Mouse (Mus musculus) heart, embryonic 13.5 days (tissue): Measurements from ENCODE around the gene Pacrg. TPM values are rescaled to one million over a fixed set of nuclear protein-coding genes. Genes with fewer than 3 reads are reported as not detected.

Experiments used
- ATAC-seq: fragments of 200-750 bp; cut with Nextera tagmentation; 2 replicates; pipeline ENCODE4 v1.8.0; 2017; ENCODE audit warnings: moderate TSS enrichment; ENCODE audit not compliant: insufficient number of reproducible peaks, low FRiP score, low TSS enrichment; ENCODE audit errors: extremely low read depth
- H3K27ac ChIP-seq: fragments of 300-500 bp; sonication (generic); replicated peaks from 2 replicates; pipeline ENCODE4 v1.5.1; 2015; ENCODE audit warnings: moderate library complexity, mild to moderate bottlenecking, inconsistent platforms
- H3K27me3 ChIP-seq: fragments of 300-500 bp; sonication (generic); replicated peaks from 2 replicates; pipeline ENCODE4 v1.6.1; 2015; ENCODE audit warnings: mild to moderate bottlenecking, inconsistent platforms
- H3K36me3 ChIP-seq: fragments of 300-500 bp; sonication (generic); 2 replicates; pipeline ENCODE4 v1.6.1; 2015; ENCODE audit warnings: mild to moderate bottlenecking, inconsistent platforms
- H3K4me1 ChIP-seq: fragments of 300-500 bp; sonication (generic); 2 replicates; pipeline ENCODE4 v1.6.1; 2015; ENCODE audit warnings: inconsistent platforms
- H3K4me2 ChIP-seq: fragments of 300-500 bp; sonication (generic); 2 replicates; pipeline ENCODE4 v1.6.1; 2015; ENCODE audit warnings: inconsistent platforms, mild to moderate bottlenecking, moderate library complexity
- H3K4me3 ChIP-seq: fragments of 300-500 bp; sonication (generic); 2 replicates; pipeline ENCODE4 v1.5.1; 2015; ENCODE audit warnings: moderate library complexity, mild to moderate bottlenecking, inconsistent platforms
- H3K9ac ChIP-seq: fragments of 300-500 bp; sonication (generic); 2 replicates; pipeline ENCODE4 v1.6.1; 2015; ENCODE audit warnings: inconsistent platforms, mild to moderate bottlenecking, moderate library complexity
- H3K9me3 ChIP-seq: fragments of 300-500 bp; sonication (generic); 2 replicates; pipeline ENCODE4 v1.6.1; 2016; ENCODE audit warnings: inconsistent platforms
- WGBS: fragments of 180-500 bp; shearing (Covaris S2); methylation state at CpG from one replicate; pipeline ENCODE4 v1.1.7; 2015; ENCODE audit warnings: mixed read lengths; 5-methylcytosine and 5-hydroxymethylcytosine counted together
- polyA plus RNA-seq: library from polyadenylated mRNA; unstranded; fragments of >200 nt; fragmentation: Nextera tagmentation; extraction: Ambion mirVana; gene quantifications from 2 replicates; pipeline ENCODE4 v1.2.1, GENCODE M21; 2015

Pacrg gene
- polyA plus RNA-seq, 1 experiment from 2014 or later: 0.64 TPM

DNA sequence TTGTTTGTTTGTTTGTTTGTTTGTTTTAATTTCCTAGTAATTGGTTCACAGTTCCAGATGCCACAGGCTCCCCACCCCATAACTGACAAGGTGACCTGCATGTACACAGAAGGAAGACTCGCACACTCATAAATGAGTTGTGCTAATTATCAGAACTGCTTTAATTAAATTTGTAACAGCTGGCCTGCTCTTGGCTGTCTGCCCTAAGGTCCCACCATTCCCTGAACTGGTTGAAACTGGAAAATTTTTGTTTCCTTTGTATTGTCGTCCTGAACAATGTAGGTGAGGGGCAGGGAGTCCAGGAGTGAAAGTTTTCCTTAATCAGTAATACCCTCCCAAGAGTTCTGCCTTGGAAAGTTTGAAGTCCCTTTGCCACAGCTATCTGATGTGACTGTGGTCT, 219.5 kb downstream of the Pacrg start:
- H3K9ac ChIP-seq: no peak overlapping the region
- no peak overlapping the region for H3K4me3 ChIP-seq
- no peak for ATAC-seq
- H3K9me3 ChIP-seq: no peaks in the 10 kb centered on the region
- no peaks in the 10 kb centered on the region for H3K36me3 ChIP-seq
- H3K4me2 ChIP-seq: no peak overlapping the region
- H3K27ac ChIP-seq: no peak overlapping the region
- H3K4me1 ChIP-seq: peaks cover 18% of the 10 kb centered on the region
- 55% methylated on average over 2 of the region's 2 CpGs for WGBS
- no peaks in the 10 kb centered on the region for H3K27me3 ChIP-seq

DNA sequence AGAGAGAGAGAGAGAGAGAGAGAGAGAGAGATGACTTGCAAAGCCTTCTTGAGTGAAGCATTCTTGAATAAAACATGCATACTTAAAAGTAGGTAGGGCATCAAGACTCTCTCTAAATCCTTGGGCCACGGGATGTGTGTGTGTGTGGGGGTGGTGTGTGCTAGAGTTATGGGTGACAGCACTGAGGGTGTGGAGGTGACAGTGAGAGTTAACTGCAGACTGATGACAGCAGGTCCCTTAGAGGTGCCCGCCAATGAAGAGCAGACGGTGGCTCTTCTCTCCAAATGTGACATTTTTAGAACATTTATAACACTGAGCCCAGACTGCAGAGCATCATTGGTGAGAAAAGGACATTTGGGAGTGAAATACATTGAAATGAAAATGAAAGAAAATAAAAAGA, 220.2 kb downstream of the Pacrg start:
- Histone ChIP-seq H3K27ac (no peak overlapping the region), H3K4me2 (no peak overlapping the region), H3K9me3 (no peaks in the 10 kb centered on the region), H3K36me3 (no peaks in the 10 kb centered on the region), H3K9ac (no peak overlapping the region), H3K4me3 (no peak overlapping the region), H3K4me1 (peaks cover 18% of the 10 kb centered on the region), H3K27me3 (no peaks in the 10 kb centered on the region)
- no peak for ATAC-seq
- WGBS: 34% methylated on average over 3 of the region's 3 CpGs

DNA sequence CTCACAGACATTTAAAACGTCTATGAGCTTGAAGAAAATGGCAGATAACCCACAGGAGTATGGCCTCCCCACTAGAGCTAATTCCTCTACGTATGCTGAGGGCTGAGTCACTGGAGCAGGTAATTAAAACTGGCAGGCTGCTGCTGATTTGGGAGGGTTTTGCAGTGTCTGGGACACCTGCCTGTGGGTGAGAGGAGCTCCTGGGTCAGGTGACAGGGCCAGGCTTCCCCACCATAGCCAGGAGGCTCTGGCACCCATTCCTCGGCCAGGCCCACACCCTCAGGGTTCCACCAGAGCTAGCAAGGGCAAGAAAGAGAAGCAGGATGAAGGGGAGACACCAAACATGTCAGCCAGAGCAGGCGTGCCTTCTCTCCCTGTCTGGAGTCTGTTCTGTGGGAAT, 222.5 kb downstream of the Pacrg start:
- Histone ChIP-seq H3K4me3 (no peak overlapping the region), H3K4me2 (no peak overlapping the region), H3K27me3 (no peaks in the 10 kb centered on the region), H3K4me1 (peaks cover 18% of the 10 kb centered on the region), H3K27ac (no peak overlapping the region), H3K9ac (no peak overlapping the region), H3K36me3 (no peaks in the 10 kb centered on the region), H3K9me3 (no peaks in the 10 kb centered on the region)
- 69% methylated on average over 4 of the region's 4 CpGs for WGBS
- no peak for ATAC-seq

DNA sequence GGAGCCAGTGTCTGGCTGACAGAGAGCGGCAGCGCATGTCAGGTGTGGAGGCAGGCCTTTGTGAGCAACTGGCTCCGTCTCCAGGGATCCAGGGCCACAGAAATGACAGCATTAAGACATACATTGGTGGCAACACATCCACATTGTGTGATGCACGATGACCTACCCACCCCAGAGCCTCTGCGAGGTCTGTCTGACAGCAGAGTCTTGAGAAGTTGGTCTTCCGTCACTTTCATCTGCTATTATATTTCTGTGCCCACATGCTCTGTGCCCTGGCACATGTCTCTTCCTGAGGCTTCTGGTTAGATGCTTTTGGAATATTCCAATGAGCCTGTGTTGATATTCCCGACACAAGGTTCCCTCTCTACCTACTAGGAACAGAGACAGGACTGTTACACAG, 224.5 kb downstream of the Pacrg start:
- no peak for ATAC-seq
- no peaks in the 10 kb centered on the region for H3K9me3 ChIP-seq
- no peak overlapping the region for H3K4me2 ChIP-seq
- H3K9ac ChIP-seq: no peak overlapping the region
- no peak overlapping the region for H3K4me3 ChIP-seq
- H3K36me3 ChIP-seq: no peaks in the 10 kb centered on the region
- peaks cover 7% of the 10 kb centered on the region for H3K4me1 ChIP-seq
- no peaks in the 10 kb centered on the region for H3K27me3 ChIP-seq
- WGBS: 86% methylated on average over 7 of the region's 7 CpGs
- H3K27ac ChIP-seq: no peak overlapping the region

DNA sequence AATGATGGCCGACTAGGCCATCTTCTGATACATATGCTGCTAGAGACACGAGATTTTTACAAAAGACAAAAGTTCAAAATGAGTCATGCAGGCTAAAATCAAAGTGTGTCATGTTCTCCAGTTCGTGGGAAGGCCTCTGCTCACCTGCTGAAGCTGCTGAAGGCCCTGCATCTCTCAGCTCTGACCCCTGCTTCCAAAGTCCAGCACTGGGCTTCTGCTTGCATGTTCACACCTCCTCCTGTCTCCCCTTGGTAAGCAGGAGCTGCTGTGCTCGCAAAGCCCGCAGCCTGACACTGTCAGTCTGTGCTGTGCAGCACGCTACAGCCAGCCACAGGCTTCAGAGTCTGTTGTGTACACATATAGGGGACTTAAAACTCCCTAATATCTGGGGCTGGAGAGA, 225.4 kb downstream of the Pacrg start:
- Histone ChIP-seq H3K4me2 (no peak overlapping the region), H3K4me1 (no peaks in the 10 kb centered on the region; the same call in 1 of the 2 replicates), H3K9me3 (no peaks in the 10 kb centered on the region), H3K9ac (no peak overlapping the region), H3K27me3 (no peaks in the 10 kb centered on the region), H3K36me3 (no peaks in the 10 kb centered on the region), H3K27ac (no peak overlapping the region), H3K4me3 (no peak overlapping the region)
- WGBS: 77% methylated on average over 6 of the region's 6 CpGs
- ATAC-seq: no peak

DNA sequence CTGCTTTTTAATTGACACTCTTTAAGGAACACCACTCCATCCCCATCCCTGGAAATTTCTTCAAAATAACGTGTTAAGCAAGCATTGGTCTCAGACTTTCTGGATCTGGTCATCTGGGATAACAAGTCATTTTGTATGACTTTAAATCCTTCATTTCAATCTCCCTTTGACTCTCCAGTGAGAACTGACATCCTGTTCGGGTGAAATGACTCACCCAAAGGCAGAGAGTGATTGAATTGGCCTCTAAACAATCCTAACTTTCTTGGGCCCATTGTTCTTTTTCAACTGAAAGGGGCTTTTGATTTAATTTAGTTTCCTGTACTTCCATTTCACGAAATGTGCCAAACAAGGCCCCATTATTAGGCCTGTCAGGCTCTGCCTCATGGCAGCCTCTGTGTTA, 228.5 kb downstream of the Pacrg start:
- Histone ChIP-seq H3K4me1 (no peaks in the 10 kb centered on the region), H3K27ac (no peak overlapping the region), H3K36me3 (no peaks in the 10 kb centered on the region), H3K27me3 (no peaks in the 10 kb centered on the region), H3K9ac (no peak overlapping the region), H3K9me3 (no peaks in the 10 kb centered on the region), H3K4me2 (no peak overlapping the region), H3K4me3 (no peak overlapping the region)
- WGBS: 49% methylated on average over 3 of the region's 3 CpGs
- no peak for ATAC-seq

GRCm38 (mm10) chr17:10608146-10608545, 232.0 kb downstream of the Pacrg start:
- H3K4me3 ChIP-seq: no peak overlapping the region
- H3K9ac ChIP-seq: no peak overlapping the region
- H3K9me3 ChIP-seq: no peaks in the 10 kb centered on the region
- no peaks in the 10 kb centered on the region for H3K27me3 ChIP-seq
- 73% methylated on average over 4 of the region's 4 CpGs for WGBS
- no peak overlapping the region for H3K27ac ChIP-seq
- no peaks in the 10 kb centered on the region for H3K36me3 ChIP-seq
- no peak overlapping the region for H3K4me2 ChIP-seq
- no peaks in the 10 kb centered on the region; the same call in 1 of the 2 replicates for H3K4me1 ChIP-seq
- no peak for ATAC-seq

DNA sequence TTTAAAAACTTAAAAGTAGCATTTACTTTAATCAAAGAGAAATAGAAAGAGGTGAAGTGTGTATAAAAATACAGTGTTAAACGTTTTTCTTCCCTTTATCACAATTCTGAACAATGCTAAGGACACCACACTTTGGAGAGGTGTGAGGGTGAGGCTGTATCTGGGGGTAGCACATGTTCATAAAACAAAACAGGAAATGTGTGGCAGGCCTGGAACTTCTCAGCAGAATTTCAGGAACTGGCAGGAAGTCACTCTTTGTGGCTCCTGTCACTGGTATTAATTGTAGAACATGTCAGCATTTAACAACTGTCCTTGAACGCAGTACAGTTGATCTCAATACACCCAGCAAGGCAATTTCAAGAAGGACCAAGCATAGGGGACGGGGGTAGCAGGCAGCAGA, 234.0 kb downstream of the Pacrg start:
- Histone ChIP-seq H3K36me3 (no peaks in the 10 kb centered on the region), H3K9ac (no peak overlapping the region), H3K9me3 (no peaks in the 10 kb centered on the region), H3K4me1 (no peaks in the 10 kb centered on the region; the same call in none of the 2 replicates), H3K4me2 (no peak overlapping the region), H3K4me3 (no peak overlapping the region), H3K27ac (no peak overlapping the region), H3K27me3 (no peaks in the 10 kb centered on the region)
- 36% methylated on average over 3 of the region's 3 CpGs for WGBS
- no peak for ATAC-seq

DNA sequence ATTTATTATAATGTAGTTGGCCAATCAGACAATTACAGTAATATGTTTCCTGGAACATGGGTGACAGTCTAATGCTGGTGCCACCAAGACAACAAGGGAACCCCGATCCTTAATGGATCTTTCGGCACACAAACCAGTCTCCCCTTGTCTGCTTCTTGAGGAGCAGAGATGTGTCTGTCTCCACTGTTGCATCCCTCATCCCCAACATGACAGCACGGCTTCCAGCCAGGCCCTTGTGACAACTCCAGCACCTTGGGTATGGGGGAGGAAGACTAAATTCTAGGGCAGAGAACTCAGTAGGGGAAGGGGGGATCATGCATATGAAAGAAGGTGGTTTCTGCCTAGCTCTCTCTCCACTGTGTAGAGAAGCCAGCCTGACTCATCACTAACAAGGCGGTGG, 242.4 kb downstream of the Pacrg start:
- Histone ChIP-seq H3K4me1 (no peaks in the 10 kb centered on the region; the same call in 1 of the 2 replicates), H3K9ac (no peak overlapping the region), H3K4me2 (no peak overlapping the region), H3K4me3 (no peak overlapping the region), H3K27me3 (peaks cover 4% of the 10 kb centered on the region; the same call in 1 of the 2 replicates), H3K27ac (no peak overlapping the region), H3K36me3 (no peaks in the 10 kb centered on the region), H3K9me3 (no peaks in the 10 kb centered on the region)
- WGBS: 87% methylated on average over 4 of the region's 4 CpGs
- no peak for ATAC-seq

- ATAC-seq: no peak
- Histone ChIP-seq H3K27me3 (peaks cover 4% of the 10 kb centered on the region; the same call in 1 of the 2 replicates), H3K36me3 (no peaks in the 10 kb centered on the region), H3K4me2 (no peak overlapping the region), H3K9ac (no peak overlapping the region), H3K4me3 (no peak overlapping the region), H3K27ac (no peak overlapping the region), H3K9me3 (no peaks in the 10 kb centered on the region), H3K4me1 (no peaks in the 10 kb centered on the region)
- WGBS: 74% methylated on average over 7 of the region's 7 CpGs
These were observed 250.5 kb downstream of the Pacrg start for GRCm38 (mm10) chr17:10589604-10590003.

DNA sequence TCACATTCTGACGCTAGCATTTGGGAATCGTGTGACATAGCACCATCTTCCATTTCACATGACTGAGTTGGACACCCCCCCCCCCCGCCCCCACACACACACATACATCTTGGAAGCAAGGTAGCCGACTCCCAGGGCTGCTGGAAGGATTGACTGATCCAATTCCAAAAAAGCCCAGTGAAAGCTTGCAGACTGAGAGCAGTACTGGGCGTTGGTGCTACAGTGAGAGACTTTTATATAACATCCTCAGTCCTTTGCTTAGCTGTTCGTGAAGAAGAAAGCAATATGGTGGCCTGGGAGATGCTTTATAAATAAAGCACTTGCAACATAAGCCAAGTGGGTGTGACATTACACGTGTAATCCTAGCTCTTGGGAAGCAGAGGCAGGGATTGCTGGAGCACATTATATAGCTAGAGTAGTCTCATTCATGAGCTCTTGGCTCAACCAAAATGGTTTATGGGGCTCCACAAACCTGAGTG, 251.2 kb downstream of the Pacrg start:
- peaks cover 4% of the 10 kb centered on the region; the same call in 1 of the 2 replicates for H3K27me3 ChIP-seq
- no peak for ATAC-seq
- no peak overlapping the region for H3K4me2 ChIP-seq
- no peaks in the 10 kb centered on the region for H3K36me3 ChIP-seq
- H3K27ac ChIP-seq: no peak overlapping the region
- H3K4me3 ChIP-seq: no peak overlapping the region
- no peaks in the 10 kb centered on the region for H3K4me1 ChIP-seq
- no peak overlapping the region for H3K9ac ChIP-seq
- 82% methylated on average over 7 of the region's 7 CpGs for WGBS
- no peaks in the 10 kb centered on the region for H3K9me3 ChIP-seq

DNA sequence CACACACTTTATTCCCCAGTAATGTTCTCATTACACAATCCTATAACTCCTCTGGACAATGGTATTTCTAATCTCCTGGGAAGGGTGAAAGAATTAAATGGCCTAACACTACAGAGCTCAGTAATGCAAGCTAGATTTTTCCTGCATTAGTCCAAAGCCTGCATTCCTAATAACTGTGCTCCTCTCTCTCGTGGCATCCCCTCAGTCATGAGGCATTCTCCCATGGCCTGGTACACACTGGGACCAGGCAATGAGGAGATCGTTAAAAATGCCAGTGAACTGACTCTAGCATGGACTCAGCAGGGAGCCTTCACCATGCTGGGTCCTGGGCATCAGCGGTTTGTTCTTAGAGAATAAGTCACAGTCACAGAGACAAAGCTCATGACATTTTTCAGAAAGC, 256.8 kb downstream of the Pacrg start:
- Histone ChIP-seq H3K36me3 (no peaks in the 10 kb centered on the region), H3K27ac (no peak overlapping the region), H3K4me2 (no peak overlapping the region), H3K4me3 (no peak overlapping the region), H3K9me3 (no peaks in the 10 kb centered on the region), H3K27me3 (no peaks in the 10 kb centered on the region), H3K9ac (no peak overlapping the region), H3K4me1 (no peaks in the 10 kb centered on the region)
- 59% methylated on average over 3 of the region's 3 CpGs for WGBS
- no peak for ATAC-seq
